Mouse (Mus musculus): ENCODE measurements at regions not wholly inside any gene's neighbourhood (a gene's known extent, or its start where the extent isn't known, plus 50 kb on each side); places are given as distances from the start of the nearest gene placed in this dataset.

GRCm38 (mm10) chr2:106436136-106436535 lies 256.9 kb upstream of the Mpped2 start:
- Histone ChIP-seq H3K4me1 (replicated peaks; ENCODE audit: control insufficient read depth, insufficient read depth, low read length) (peaks cover 11% of the 10 kb centered on the region), H3K27ac (ENCODE audit: low read length) (no peak overlapping the region), H3K36me3 (ENCODE audit: control insufficient read depth, insufficient read depth) (no peaks in the 10 kb centered on the region), H3K9me3 (ENCODE audit: control insufficient read depth, low read length) (no peaks in the 10 kb centered on the region), H3K4me3 (replicated peaks; ENCODE audit: low read length) (no peak overlapping the region), H3K4me2 (ENCODE audit: low read length) (no peak overlapping the region), H3K9ac (replicated peaks; ENCODE audit: low read depth, low read length) (no peak overlapping the region), H3K27me3 (replicated peaks; ENCODE audit: control insufficient read depth, insufficient read depth, low read length) (no peaks in the 10 kb centered on the region)
- ATAC-seq, result no peak
- 28% methylated on average over 2 of the region's 2 CpGs for WGBS

DNA sequence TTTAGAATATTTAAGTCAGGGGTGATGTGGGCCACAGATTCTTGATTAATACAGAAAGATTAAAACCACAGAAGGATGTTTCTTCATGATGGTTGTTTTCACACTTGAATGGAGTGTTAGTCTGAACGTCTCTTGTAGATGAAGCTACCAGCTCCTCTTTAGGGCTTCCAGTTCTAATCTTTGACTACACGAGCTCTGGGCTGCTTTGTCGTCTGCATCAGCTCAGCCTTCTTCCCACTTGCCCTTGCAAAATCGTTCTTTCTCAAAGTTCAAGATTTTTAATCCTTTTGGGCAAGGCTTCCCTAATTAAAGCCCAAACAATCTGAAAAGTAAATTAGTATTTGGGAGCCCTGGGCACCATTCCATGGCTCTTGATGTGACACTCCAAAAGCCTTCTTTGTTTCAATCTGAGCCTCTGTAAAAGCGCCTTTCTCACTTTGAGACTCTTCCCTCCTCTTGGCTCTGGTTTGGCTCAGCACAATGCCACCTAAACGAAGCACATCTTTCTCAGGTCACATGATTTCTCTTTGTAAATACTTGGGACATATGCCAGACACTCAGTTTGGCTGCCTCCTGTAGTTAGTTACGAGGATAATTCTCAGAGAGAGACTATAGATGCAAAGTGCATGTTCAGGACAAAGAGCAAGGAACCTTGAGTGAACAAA lies 238.6 kb upstream of the Mpped2 start:
- peak; percentile 95 for ATAC-seq
- Histone ChIP-seq H3K4me2 (ENCODE audit: low read length) (no peak overlapping the region), H3K4me3 (replicated peaks; ENCODE audit: low read length) (no peak overlapping the region), H3K27ac (ENCODE audit: low read length) (peak overlapping the region; percentile 70), H3K9ac (replicated peaks; ENCODE audit: low read depth, low read length) (no peak overlapping the region), H3K9me3 (ENCODE audit: control insufficient read depth, low read length) (no peaks in the 10 kb centered on the region), H3K4me1 (replicated peaks; ENCODE audit: control insufficient read depth, insufficient read depth, low read length) (peaks cover 10% of the 10 kb centered on the region), H3K36me3 (ENCODE audit: control insufficient read depth, insufficient read depth) (no peaks in the 10 kb centered on the region), H3K27me3 (replicated peaks; ENCODE audit: control insufficient read depth, insufficient read depth, low read length) (no peaks in the 10 kb centered on the region)
- 7% methylated on average over 7 of the region's 7 CpGs for WGBS

DNA sequence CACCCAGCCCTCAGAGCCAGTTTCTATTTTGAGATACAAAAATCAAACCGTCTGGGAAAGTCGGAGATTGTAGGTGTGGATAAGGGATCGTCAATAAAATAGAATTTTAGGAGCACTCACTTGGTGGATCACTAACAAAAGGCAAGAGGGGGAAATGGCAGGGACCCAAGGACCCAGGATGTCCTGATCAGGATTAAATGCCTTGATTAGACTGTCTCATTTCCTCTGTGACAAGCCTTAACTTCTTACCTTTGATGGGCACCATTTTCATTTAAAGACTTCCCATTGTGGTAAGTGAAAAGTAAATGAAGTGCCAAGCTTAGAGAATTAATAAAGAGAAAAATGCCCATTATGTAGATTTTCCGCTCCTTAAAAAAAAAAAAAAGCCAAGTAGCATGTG lies 238.0 kb upstream of the Mpped2 start:
- Histone ChIP-seq H3K9me3 (ENCODE audit: control insufficient read depth, low read length) (no peaks in the 10 kb centered on the region), H3K4me3 (replicated peaks; ENCODE audit: low read length) (no peak overlapping the region), H3K27ac (ENCODE audit: low read length) (peak overlapping the region; percentile 70), H3K36me3 (ENCODE audit: control insufficient read depth, insufficient read depth) (no peaks in the 10 kb centered on the region), H3K4me1 (replicated peaks; ENCODE audit: control insufficient read depth, insufficient read depth, low read length) (peaks cover 10% of the 10 kb centered on the region), H3K27me3 (replicated peaks; ENCODE audit: control insufficient read depth, insufficient read depth, low read length) (no peaks in the 10 kb centered on the region), H3K4me2 (ENCODE audit: low read length) (no peak overlapping the region), H3K9ac (replicated peaks; ENCODE audit: low read depth, low read length) (no peak overlapping the region)
- 27% methylated on average over 4 of the region's 4 CpGs for WGBS
- peak; percentile 62 for ATAC-seq

GRCm38 (mm10) chr2:106455972-106456371 lies 237.1 kb upstream of the Mpped2 start:
- Histone ChIP-seq H3K9ac (replicated peaks; ENCODE audit: low read depth, low read length) (no peak overlapping the region), H3K4me1 (replicated peaks; ENCODE audit: control insufficient read depth, insufficient read depth, low read length) (peaks cover 10% of the 10 kb centered on the region), H3K36me3 (ENCODE audit: control insufficient read depth, insufficient read depth) (no peaks in the 10 kb centered on the region), H3K4me2 (ENCODE audit: low read length) (no peak overlapping the region), H3K9me3 (ENCODE audit: control insufficient read depth, low read length) (no peaks in the 10 kb centered on the region), H3K27ac (ENCODE audit: low read length) (no peak overlapping the region), H3K27me3 (replicated peaks; ENCODE audit: control insufficient read depth, insufficient read depth, low read length) (no peaks in the 10 kb centered on the region), H3K4me3 (replicated peaks; ENCODE audit: low read length) (no peak overlapping the region)
- 73% methylated on average over 3 of the region's 3 CpGs for WGBS
- no peak for ATAC-seq

DNA sequence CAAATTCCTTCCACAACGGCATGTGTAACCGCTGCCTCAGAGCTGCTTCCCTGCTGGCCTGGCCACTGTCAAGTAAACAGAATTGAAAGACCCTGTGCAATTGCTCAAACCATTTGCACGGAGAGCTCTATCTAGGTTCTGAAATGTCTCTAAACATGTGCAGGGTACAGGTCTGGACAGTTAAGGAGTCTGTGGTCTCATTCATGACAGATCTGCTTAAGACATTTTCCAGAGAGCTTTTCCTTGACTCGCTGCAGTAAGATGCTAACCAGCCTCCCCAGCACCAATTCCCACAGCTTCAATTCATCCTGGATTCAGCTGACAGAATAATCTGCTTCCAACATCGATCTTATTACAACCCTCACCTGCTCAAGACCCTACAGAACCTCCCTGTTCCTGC lies 235.1 kb upstream of the Mpped2 start:
- Histone ChIP-seq H3K4me2 (ENCODE audit: low read length) (no peak overlapping the region), H3K27me3 (replicated peaks; ENCODE audit: control insufficient read depth, insufficient read depth, low read length) (no peaks in the 10 kb centered on the region), H3K27ac (ENCODE audit: low read length) (no peak overlapping the region), H3K9ac (replicated peaks; ENCODE audit: low read depth, low read length) (no peak overlapping the region), H3K9me3 (ENCODE audit: control insufficient read depth, low read length) (no peaks in the 10 kb centered on the region), H3K36me3 (ENCODE audit: control insufficient read depth, insufficient read depth) (no peaks in the 10 kb centered on the region), H3K4me1 (replicated peaks; ENCODE audit: control insufficient read depth, insufficient read depth, low read length) (peaks cover 13% of the 10 kb centered on the region), H3K4me3 (replicated peaks; ENCODE audit: low read length) (no peak overlapping the region)
- ATAC-seq, result no peak
- WGBS, result 53% methylated on average over 5 of the region's 5 CpGs

- H3K4me3 ChIP-seq (replicated peaks; ENCODE audit: low read length), result no peak overlapping the region
- no peaks in the 10 kb centered on the region for H3K27me3 ChIP-seq (replicated peaks; ENCODE audit: control insufficient read depth, insufficient read depth, low read length)
- no peak overlapping the region for H3K9ac ChIP-seq (replicated peaks; ENCODE audit: low read depth, low read length)
- no peaks in the 10 kb centered on the region for H3K9me3 ChIP-seq (ENCODE audit: control insufficient read depth, low read length)
- ATAC-seq, result no peak
- H3K36me3 ChIP-seq (ENCODE audit: control insufficient read depth, insufficient read depth), result no peaks in the 10 kb centered on the region
- WGBS, result 62% methylated on average over 8 of the region's 8 CpGs
- H3K27ac ChIP-seq (ENCODE audit: low read length), result no peak overlapping the region
- H3K4me2 ChIP-seq (ENCODE audit: low read length), result no peak overlapping the region
- 0 out of 2 replicates have a peak, but pooled peaks cover 2% of the 10 kb centered on the region for H3K4me1 ChIP-seq (replicated peaks; ENCODE audit: control insufficient read depth, insufficient read depth, low read length)
Observed at GRCm38 (mm10) chr2:106461021-106461420, 232.0 kb upstream of the Mpped2 start.

GRCm38 (mm10) chr2:106461490-106461889 lies 231.6 kb upstream of the Mpped2 start:
- H3K9me3 ChIP-seq (ENCODE audit: control insufficient read depth, low read length), result no peaks in the 10 kb centered on the region
- no peak for ATAC-seq
- 80% methylated on average over 7 of the region's 7 CpGs for WGBS
- H3K27me3 ChIP-seq (replicated peaks; ENCODE audit: control insufficient read depth, insufficient read depth, low read length), result no peaks in the 10 kb centered on the region
- no peaks in the 10 kb centered on the region for H3K36me3 ChIP-seq (ENCODE audit: control insufficient read depth, insufficient read depth)
- H3K4me2 ChIP-seq (ENCODE audit: low read length), result no peak overlapping the region
- H3K4me3 ChIP-seq (replicated peaks; ENCODE audit: low read length), result no peak overlapping the region
- H3K4me1 ChIP-seq (replicated peaks; ENCODE audit: control insufficient read depth, insufficient read depth, low read length), result 0 out of 2 replicates have a peak, but pooled peaks cover 2% of the 10 kb centered on the region
- no peak overlapping the region for H3K27ac ChIP-seq (ENCODE audit: low read length)
- H3K9ac ChIP-seq (replicated peaks; ENCODE audit: low read depth, low read length), result no peak overlapping the region

- no peaks in the 10 kb centered on the region for H3K9me3 ChIP-seq (ENCODE audit: control insufficient read depth, low read length)
- no peak overlapping the region for H3K9ac ChIP-seq (replicated peaks; ENCODE audit: low read depth, low read length)
- 51% methylated on average over 12 of the region's 12 CpGs for WGBS
- no peak overlapping the region for H3K4me3 ChIP-seq (replicated peaks; ENCODE audit: low read length)
- H3K4me2 ChIP-seq (ENCODE audit: low read length), result no peak overlapping the region
- H3K27ac ChIP-seq (ENCODE audit: low read length), result no peak overlapping the region
- no peaks in the 10 kb centered on the region for H3K27me3 ChIP-seq (replicated peaks; ENCODE audit: control insufficient read depth, insufficient read depth, low read length)
- no peaks in the 10 kb centered on the region for H3K36me3 ChIP-seq (ENCODE audit: control insufficient read depth, insufficient read depth)
- ATAC-seq, result no peak
- 0 out of 2 replicates have a peak, but pooled peaks cover 2% of the 10 kb centered on the region for H3K4me1 ChIP-seq (replicated peaks; ENCODE audit: control insufficient read depth, insufficient read depth, low read length)
Observed at GRCm38 (mm10) chr2:106461973-106462637, 231.0 kb upstream of the Mpped2 start.

DNA sequence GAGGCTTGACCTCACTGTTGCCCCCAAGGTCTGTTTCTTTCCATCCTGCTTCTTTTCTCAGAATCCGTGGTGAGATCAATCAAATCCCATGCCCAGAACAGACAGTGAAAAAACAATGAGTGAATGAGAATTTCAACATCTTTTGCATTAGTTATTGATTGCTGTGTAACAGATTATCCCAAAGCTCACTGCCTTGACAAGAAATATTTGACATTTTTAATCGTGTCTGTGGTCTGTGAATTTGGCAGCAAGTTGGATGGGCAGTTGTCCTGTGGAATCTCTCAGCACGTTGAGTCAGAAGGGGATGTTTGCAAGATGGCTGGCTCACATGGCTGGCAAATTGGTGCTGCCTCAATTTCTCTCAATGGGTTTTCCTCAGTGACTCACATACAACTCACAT lies 228.0 kb upstream of the Mpped2 start:
- H3K4me1 ChIP-seq (replicated peaks; ENCODE audit: control insufficient read depth, insufficient read depth, low read length), result 0 out of 2 replicates have a peak, but pooled peaks cover 2% of the 10 kb centered on the region
- no peak overlapping the region for H3K4me2 ChIP-seq (ENCODE audit: low read length)
- no peak overlapping the region for H3K4me3 ChIP-seq (replicated peaks; ENCODE audit: low read length)
- H3K9ac ChIP-seq (replicated peaks; ENCODE audit: low read depth, low read length), result no peak overlapping the region
- no peaks in the 10 kb centered on the region for H3K36me3 ChIP-seq (ENCODE audit: control insufficient read depth, insufficient read depth)
- H3K27ac ChIP-seq (ENCODE audit: low read length), result no peak overlapping the region
- no peaks in the 10 kb centered on the region for H3K27me3 ChIP-seq (replicated peaks; ENCODE audit: control insufficient read depth, insufficient read depth, low read length)
- no peak for ATAC-seq
- WGBS, result 80% methylated on average over 3 of the region's 3 CpGs
- H3K9me3 ChIP-seq (ENCODE audit: control insufficient read depth, low read length), result no peaks in the 10 kb centered on the region

Data from forebrain, embryonic 16.5 days (tissue).